Mouse (Mus musculus) kidney, postnatal 36 days (tissue): ENCODE results near the gene Gm3453.
"Not testable (repeated sequence)": the region's sequence is repeated elsewhere in the genome, so short reads cannot be mapped to it uniquely, and the experiment has no call there.

ENCODE experiments used
- DNase-seq, 2 experiments: peaks; one replicate each; pipeline ENCODE4 v3.0.0; 2021 to 2022; ENCODE audit warnings: mixed read lengths in 2 of 2

The Gm3453 gene

DNA sequence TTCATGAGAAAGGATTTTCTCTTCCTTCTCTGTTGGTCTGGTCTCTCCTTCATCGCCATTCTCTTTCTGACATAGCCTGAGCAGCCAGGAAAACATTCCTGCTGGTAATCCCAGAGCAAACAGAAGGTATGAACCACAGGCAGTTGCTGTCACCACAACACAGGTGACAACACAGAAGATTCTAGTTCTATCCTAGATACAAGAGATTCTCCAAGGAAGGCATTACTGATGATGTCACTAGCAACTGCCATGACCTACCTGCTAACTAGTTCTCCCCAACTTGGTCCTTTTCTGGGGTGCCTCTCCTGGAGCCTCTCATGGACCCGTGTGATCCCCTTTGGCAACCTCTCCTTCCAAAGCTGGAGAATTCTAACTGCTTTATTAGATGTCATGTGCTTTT lies at the start of gene Gm3453:
Gene Gm3453 (minus strand): TSS at position 101 of the 400 bp plus-strand sequence.
- DNase-seq: not testable (repeated sequence)

GRCm38 (mm10) chr14:5987136-5987535 lies 8.2 kb upstream of the Gm3453 start:
- peak in 1 of 2 experiments; percentile 1 for DNase-seq

DNA sequence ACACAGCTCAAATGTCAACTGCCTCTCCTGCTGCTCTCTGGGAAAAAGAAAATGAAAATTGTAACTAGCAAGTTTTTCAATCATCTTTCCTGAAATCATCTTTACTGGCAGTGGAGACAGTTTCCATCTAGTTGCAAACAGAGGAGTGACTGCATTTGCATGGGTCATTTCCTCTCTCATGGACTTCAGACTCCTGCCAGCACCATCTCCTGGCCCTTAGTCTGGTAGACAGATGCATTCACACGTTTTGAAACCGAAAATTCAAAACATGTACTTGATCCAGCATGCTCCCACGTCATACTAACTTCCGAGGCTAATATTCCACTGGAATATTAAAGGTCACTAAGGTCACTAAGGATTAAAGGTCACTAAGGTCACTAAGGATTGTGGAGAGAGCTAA lies 16.5 kb downstream of the Gm3453 start:
- DNase-seq: peak; percentile 25 to 29

DNA sequence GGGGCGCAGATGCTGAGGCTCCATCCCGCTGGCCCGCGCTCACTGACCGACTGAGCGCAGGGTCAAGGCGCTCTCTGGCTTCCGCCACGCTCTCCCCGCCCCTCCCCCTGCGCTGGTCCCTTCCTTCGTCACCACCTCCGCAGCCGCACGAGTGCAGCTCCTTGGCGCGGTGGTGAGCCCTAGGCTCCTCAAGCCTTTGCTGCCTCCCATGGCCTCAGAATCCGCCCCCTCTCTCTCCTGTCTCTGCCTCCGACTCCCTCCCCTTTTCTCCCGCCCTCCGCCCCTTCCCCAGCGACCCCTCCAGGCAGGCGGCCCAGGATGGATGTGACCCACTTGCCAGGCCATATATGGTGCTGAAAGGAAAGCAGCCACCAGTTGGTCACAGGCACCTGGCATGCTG lies 17.3 kb downstream of the Gm3453 start, which contains the start of gene Gm3248:
Gene Gm3248 (minus strand): TSS at position 111 of the 400 bp plus-strand sequence.
- peak; percentile 5 to 54 for DNase-seq

DNA sequence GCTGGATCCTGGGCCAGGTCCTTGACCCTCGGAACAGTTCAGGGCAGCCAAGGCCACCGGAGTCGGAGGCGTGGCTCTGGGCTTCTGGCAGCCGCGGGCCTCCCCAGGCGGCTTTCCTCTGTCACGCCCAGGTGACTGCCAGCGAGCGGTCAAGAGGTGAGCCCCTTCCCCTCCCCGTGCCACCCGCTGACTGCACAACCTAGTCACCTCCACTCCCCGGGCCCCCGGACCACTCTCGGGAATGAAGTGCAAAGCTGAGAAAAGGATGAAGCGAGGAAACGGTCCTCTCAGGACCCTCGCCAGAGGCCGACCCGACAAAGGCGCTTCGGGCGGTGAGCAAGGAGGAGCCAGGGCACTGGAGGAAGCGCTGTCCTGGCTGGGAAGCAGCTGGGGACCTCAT lies 17.8 kb downstream of the Gm3453 start:
- peak; percentile 6 to 50 for DNase-seq

DNA sequence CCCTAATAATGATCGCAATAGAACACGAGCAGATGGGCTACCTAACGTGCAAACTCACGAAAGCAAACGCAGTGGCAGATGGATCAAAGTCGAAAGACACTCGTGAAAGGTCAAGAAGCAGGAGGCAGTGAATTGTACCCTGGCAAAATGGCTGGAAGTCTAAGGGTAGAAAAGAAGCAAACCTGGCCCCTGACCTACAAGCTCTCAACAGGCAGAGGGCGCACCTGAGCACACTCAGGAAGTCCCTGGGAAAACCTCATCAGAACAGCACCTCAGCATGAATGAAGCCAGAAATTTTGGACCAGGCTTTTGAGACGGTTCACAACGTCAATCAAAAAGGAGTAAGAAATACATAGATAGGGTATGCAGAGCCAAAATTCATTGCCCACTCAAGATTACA lies 18.5 kb downstream of the Gm3453 start:
- peak in 1 of 2 experiments; percentile 3 for DNase-seq

- DNase-seq: peak in 1 of 2 experiments; percentile 43
Measured at GRCm38 (mm10) chr14:5923276-5923675, 55.7 kb downstream of the Gm3453 start.
